Mouse (Mus musculus) lung, embryonic 14.5 days (tissue): ENCODE measurements around the gene Zp3r. TPM values are rescaled to one million over a fixed set of nuclear protein-coding genes. Genes with fewer than 3 reads are reported as not detected.
A peak's percentile ranks its signal among the peaks of the same experiment; 100 is the strongest.

Source experiments
- ATAC-seq: fragments of 200-750 bp; cut with Nextera tagmentation; 2 replicates; pipeline ENCODE4 v1.8.0; 2017; ENCODE audit warnings: mild to moderate bottlenecking, moderate TSS enrichment, moderate library complexity; ENCODE audit not compliant: insufficient read depth
- DNase-seq: peaks from one replicate; pipeline ENCODE4 v3.0.0-alpha.2; 2015
- H3K27ac ChIP-seq: fragments of 300-500 bp; sonication (generic); 2 replicates; pipeline ENCODE4 v1.5.1; 2014; ENCODE audit warnings: low read depth, mild to moderate bottlenecking, moderate library complexity
- H3K27me3 ChIP-seq: fragments of 300-500 bp; sonication (generic); 2 replicates; pipeline ENCODE4 v1.6.1; 2014; ENCODE audit warnings: low read length, control low read depth; ENCODE audit not compliant: insufficient read depth
- H3K36me3 ChIP-seq: fragments of 300-500 bp; sonication (generic); 2 replicates; pipeline ENCODE4 v1.6.1; 2014; ENCODE audit warnings: control low read depth; ENCODE audit not compliant: insufficient read depth
- H3K4me1 ChIP-seq: fragments of 300-500 bp; sonication (generic); 2 replicates; pipeline ENCODE4 v1.6.1; 2014; ENCODE audit warnings: antibody characterized with exemption, control low read depth; ENCODE audit not compliant: insufficient read depth
- H3K4me2 ChIP-seq: fragments of 300-500 bp; sonication (generic); 2 replicates; pipeline ENCODE4 v1.6.1; 2014; ENCODE audit warnings: mild to moderate bottlenecking
- H3K4me3 ChIP-seq: fragments of 300-500 bp; sonication (generic); 2 replicates; pipeline ENCODE4 v1.5.1; 2014; ENCODE audit warnings: low read depth, low read length
- H3K9ac ChIP-seq: fragments of 300-500 bp; sonication (generic); 2 replicates; pipeline ENCODE4 v1.6.1; 2014
- H3K9me3 ChIP-seq: fragments of 300-500 bp; sonication (generic); 2 replicates; pipeline ENCODE4 v1.6.1; 2016; ENCODE audit warnings: low read depth, low read length, control low read depth
- CTCF ChIP-seq: IDR thresholded peaks from 2 replicates; pipeline ENCODE4 v1.5.1; 2016; ENCODE audit warnings: antibody characterized with exemption, low read depth
- WGBS: fragments of 180-500 bp; shearing (Covaris S2); extraction: QIAGEN DNeasy Blood & Tissue Kit; methylation state at CpG from one replicate; pipeline ENCODE4 v1.1.7; 2014; 5-methylcytosine and 5-hydroxymethylcytosine counted together
- polyA plus RNA-seq: library from polyadenylated mRNA; unstranded; fragments of >200 nt; fragmentation: Nextera tagmentation; extraction: Ambion mirVana; gene quantifications from 2 replicates; pipeline ENCODE4 v1.2.1, GENCODE M21; 2014

Gene Zp3r
- polyA plus RNA-seq, 1 experiment from 2014 or later: 0.13 TPM

- H3K27me3 ChIP-seq: no peaks in the 10 kb centered on the region
- 17% methylated on average over 16 of the region's 16 CpGs for WGBS
- no peaks in the 10 kb centered on the region for H3K36me3 ChIP-seq
- no peak overlapping the region for H3K4me3 ChIP-seq
- DNase-seq: peak; percentile 89
- H3K4me2 ChIP-seq: peak overlapping the region; percentile 51
- ATAC-seq: peak; percentile 90
- no peaks in the 10 kb centered on the region for H3K9me3 ChIP-seq
- H3K9ac ChIP-seq: no peak overlapping the region
- no peak overlapping the region for H3K27ac ChIP-seq
- peak; percentile 90 for TF ChIP-seq CTCF
- H3K4me1 ChIP-seq: no peaks in the 10 kb centered on the region
These were observed 4.5 kb upstream of the Zp3r start for GRCm38 (mm10) chr1:130633761-130634410.

- ATAC-seq (no peak), DNase-seq (no peak)
- Histone ChIP-seq H3K9ac (no peak overlapping the region), H3K4me2 (peak overlapping the region; percentile 51), H3K4me3 (no peak overlapping the region), H3K27me3 (no peaks in the 10 kb centered on the region), H3K36me3 (no peaks in the 10 kb centered on the region), H3K27ac (no peak overlapping the region), H3K9me3 (no peaks in the 10 kb centered on the region), H3K4me1 (no peaks in the 10 kb centered on the region)
- TF ChIP-seq CTCF: no peak
- WGBS: 71% methylated on average over 8 of the region's 8 CpGs
These were observed 3.9 kb upstream of the Zp3r start for GRCm38 (mm10) chr1:130633316-130633715.

GRCm38 (mm10) chr1:130596291-130596690, 33.1 kb downstream of the Zp3r start:
- no peaks in the 10 kb centered on the region for H3K4me1 ChIP-seq
- WGBS: 82% methylated on average over 2 of the region's 2 CpGs
- H3K36me3 ChIP-seq: no peaks in the 10 kb centered on the region
- no peak overlapping the region for H3K4me2 ChIP-seq
- H3K9ac ChIP-seq: no peak overlapping the region
- ATAC-seq (no peak), DNase-seq (no peak)
- no peaks in the 10 kb centered on the region for H3K9me3 ChIP-seq
- no peak overlapping the region for H3K27ac ChIP-seq
- no peak overlapping the region for H3K4me3 ChIP-seq
- H3K27me3 ChIP-seq: no peaks in the 10 kb centered on the region
- no peak for TF ChIP-seq CTCF

GRCm38 (mm10) chr1:130588659-130589058, 40.8 kb downstream of the Zp3r start:
- H3K4me3 ChIP-seq: no peak overlapping the region
- peak; percentile 15 for DNase-seq
- no peak for TF ChIP-seq CTCF
- no peak overlapping the region for H3K9ac ChIP-seq
- H3K36me3 ChIP-seq: no peaks in the 10 kb centered on the region
- 71% methylated on average over 9 of the region's 9 CpGs for WGBS
- ATAC-seq: no peak
- no peaks in the 10 kb centered on the region for H3K27me3 ChIP-seq
- H3K9me3 ChIP-seq: no peaks in the 10 kb centered on the region
- H3K4me1 ChIP-seq: no peaks in the 10 kb centered on the region
- no peak overlapping the region for H3K27ac ChIP-seq
- H3K4me2 ChIP-seq: no peak overlapping the region

GRCm38 (mm10) chr1:130576389-130576788, 53.0 kb downstream of the Zp3r start:
- Histone ChIP-seq H3K4me3 (no peak overlapping the region), H3K4me2 (no peak overlapping the region), H3K27ac (no peak overlapping the region), H3K36me3 (no peaks in the 10 kb centered on the region), H3K9me3 (no peaks in the 10 kb centered on the region), H3K4me1 (no peaks in the 10 kb centered on the region), H3K9ac (no peak overlapping the region), H3K27me3 (no peaks in the 10 kb centered on the region)
- TF ChIP-seq CTCF: no peak
- 76% methylated on average over 4 of the region's 4 CpGs for WGBS
- DNase-seq: no peak
- ATAC-seq: no peak

GRCm38 (mm10) chr1:130575962-130576361, 53.5 kb downstream of the Zp3r start:
- H3K9me3 ChIP-seq: no peaks in the 10 kb centered on the region
- no peaks in the 10 kb centered on the region for H3K4me1 ChIP-seq
- no peak overlapping the region for H3K4me2 ChIP-seq
- no peaks in the 10 kb centered on the region for H3K36me3 ChIP-seq
- no peak overlapping the region for H3K9ac ChIP-seq
- no peaks in the 10 kb centered on the region for H3K27me3 ChIP-seq
- no peak overlapping the region for H3K4me3 ChIP-seq
- ATAC-seq: no peak
- H3K27ac ChIP-seq: no peak overlapping the region
- peak; percentile 80 for DNase-seq
- peak; percentile 59 for TF ChIP-seq CTCF

- Histone ChIP-seq H3K36me3 (no peaks in the 10 kb centered on the region), H3K9ac (no peak overlapping the region), H3K27ac (peak overlapping the region; percentile 65; the same call in 1 of the 2 replicates), H3K4me2 (no peak overlapping the region), H3K4me3 (no peak overlapping the region), H3K27me3 (no peaks in the 10 kb centered on the region), H3K4me1 (no peaks in the 10 kb centered on the region), H3K9me3 (no peaks in the 10 kb centered on the region)
- DNase-seq (no peak), ATAC-seq (0 out of 2 replicates have a peak, but pooled peaks have one; percentile 33)
- no peak for TF ChIP-seq CTCF
- WGBS: 70% methylated on average over 5 of the region's 5 CpGs
These were observed 77.8 kb downstream of the Zp3r start for GRCm38 (mm10) chr1:130551407-130552249.
